Mouse (Mus musculus) liver, embryonic 15.5 days (tissue): ENCODE results near the gene Gjd2. TPM values are rescaled to one million over a fixed set of nuclear protein-coding genes. Genes with fewer than 3 reads are reported as not detected.

Source experiments
- ATAC-seq: fragments of 200-750 bp; cut with Nextera tagmentation; 2 replicates; pipeline ENCODE4 v1.8.0; 2017; ENCODE audit warnings: moderate number of reproducible peaks, mild to moderate bottlenecking, moderate library complexity; ENCODE audit not compliant: insufficient read depth
- H3K27ac ChIP-seq: fragments of 300-500 bp; sonication (generic); replicated peaks from 2 replicates; pipeline ENCODE4 v1.5.1; 2015; ENCODE audit warnings: mild to moderate bottlenecking, inconsistent platforms
- H3K27me3 ChIP-seq: fragments of 300-500 bp; sonication (generic); 2 replicates; pipeline ENCODE4 v1.6.1; 2015; ENCODE audit warnings: mild to moderate bottlenecking, inconsistent platforms
- H3K36me3 ChIP-seq: fragments of 300-500 bp; sonication (generic); replicated peaks from 2 replicates; pipeline ENCODE4 v1.6.1; 2015; ENCODE audit warnings: moderate library complexity, mild to moderate bottlenecking, inconsistent platforms
- H3K4me1 ChIP-seq: fragments of 300-500 bp; sonication (generic); replicated peaks from 2 replicates; pipeline ENCODE4 v1.6.1; 2015; ENCODE audit warnings: inconsistent platforms
- H3K4me2 ChIP-seq: fragments of 300-500 bp; sonication (generic); 2 replicates; pipeline ENCODE4 v1.6.1; 2015; ENCODE audit warnings: moderate library complexity, mild to moderate bottlenecking, inconsistent platforms
- H3K4me3 ChIP-seq: fragments of 300-500 bp; sonication (generic); replicated peaks from 2 replicates; pipeline ENCODE4 v1.5.1; 2015; ENCODE audit warnings: mild to moderate bottlenecking, inconsistent platforms
- H3K9ac ChIP-seq: fragments of 300-500 bp; sonication (generic); 2 replicates; pipeline ENCODE4 v1.6.1; 2015; ENCODE audit warnings: moderate library complexity, mild to moderate bottlenecking, inconsistent platforms
- H3K9me3 ChIP-seq: fragments of 300-500 bp; sonication (generic); replicated peaks from 2 replicates; pipeline ENCODE4 v1.6.1; 2016; ENCODE audit warnings: inconsistent platforms
- WGBS: fragments of 180-500 bp; shearing (Covaris S2); methylation state at CpG from one replicate; pipeline ENCODE4 v1.1.7; 2015; ENCODE audit warnings: mixed read lengths; ENCODE audit not compliant: insufficient replicate concordance; 5-methylcytosine and 5-hydroxymethylcytosine counted together
- polyA plus RNA-seq: library from polyadenylated mRNA; unstranded; fragments of >200 nt; fragmentation: Nextera tagmentation; extraction: Ambion mirVana; gene quantifications from 2 replicates; pipeline ENCODE4 v1.2.1, GENCODE M21; 2015

Gjd2 gene
- not detected in 2 replicates for polyA plus RNA-seq

DNA sequence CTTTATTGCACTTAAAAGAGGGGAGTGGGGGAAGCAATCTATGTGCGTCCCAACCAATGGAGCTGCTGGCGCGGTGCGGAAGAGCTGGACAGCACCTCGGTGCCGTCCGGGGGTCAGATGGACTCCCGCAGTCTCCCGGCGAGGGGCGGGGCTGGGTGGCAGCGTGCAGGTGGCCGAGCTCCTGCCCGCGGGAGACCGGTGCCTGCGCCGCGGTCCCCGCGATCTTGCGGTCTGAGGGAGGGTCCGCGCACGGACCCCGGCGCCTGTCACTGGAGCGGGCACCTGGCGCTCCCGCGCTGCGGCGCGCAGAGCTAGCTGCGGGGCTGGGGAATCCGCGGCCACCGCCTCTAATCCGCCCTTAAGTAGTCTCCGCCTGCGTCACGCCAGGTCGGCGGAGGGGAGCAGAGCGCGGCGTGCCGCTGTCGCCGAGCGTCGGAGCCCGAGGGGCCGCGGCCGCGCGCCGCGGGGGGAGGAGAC, at the start of gene Gjd2:
Gene Gjd2 (minus strand): TSS at position 325 of the 477 bp plus-strand sequence.
- Histone ChIP-seq H3K27ac (no peak within 1 kb of the TSS), H3K27me3 (peaks cover 43% of the 10 kb centered on the region), H3K4me2 (peak within 1 kb of the TSS; percentile 49), H3K36me3 (no peaks in the 10 kb centered on the region), H3K4me3 (peak within 1 kb of the TSS; percentile 21), H3K9me3 (no peaks in the 10 kb centered on the region), H3K4me1 (no peaks in the 10 kb centered on the region), H3K9ac (no peak within 1 kb of the TSS)
- WGBS: 2% methylated on average over 60 of the region's 60 CpGs
- no peak for ATAC-seq

DNA sequence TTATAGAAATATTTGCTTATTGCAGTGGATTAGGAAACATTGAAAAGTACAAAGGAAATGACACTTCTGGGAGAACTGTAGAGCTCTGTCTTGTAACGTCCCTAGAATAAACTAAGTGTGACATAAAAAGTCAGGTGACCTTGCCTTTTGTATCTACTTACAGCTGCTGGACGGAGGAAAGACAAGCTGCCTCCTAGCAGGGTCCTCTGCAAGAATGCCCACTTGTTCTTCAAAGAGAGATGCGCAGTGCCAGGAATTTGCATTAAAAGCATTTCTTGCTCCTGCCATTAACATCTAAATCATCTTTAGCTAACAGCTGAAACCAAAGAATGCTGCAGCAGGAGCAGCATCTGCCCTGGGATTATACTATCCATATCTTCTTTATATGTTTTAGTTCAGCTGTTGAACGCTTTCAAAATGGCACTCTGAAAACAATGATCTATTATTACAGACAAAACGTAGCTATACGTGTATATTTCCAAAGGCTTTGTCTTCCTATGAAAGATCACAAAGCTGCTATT, 46.7 kb upstream of the Gjd2 start:
- no peak overlapping the region for H3K27ac ChIP-seq
- no peak overlapping the region for H3K4me3 ChIP-seq
- no peak overlapping the region for H3K9ac ChIP-seq
- no peaks in the 10 kb centered on the region for H3K9me3 ChIP-seq
- WGBS: 49% methylated on average over 6 of the region's 6 CpGs
- H3K27me3 ChIP-seq: no peaks in the 10 kb centered on the region
- no peaks in the 10 kb centered on the region for H3K4me1 ChIP-seq
- H3K4me2 ChIP-seq: no peak overlapping the region
- no peak for ATAC-seq
- H3K36me3 ChIP-seq: no peaks in the 10 kb centered on the region

- no peak overlapping the region for H3K27ac ChIP-seq
- no peak overlapping the region for H3K4me3 ChIP-seq
- no peak overlapping the region for H3K4me2 ChIP-seq
- no peak for ATAC-seq
- no peaks in the 10 kb centered on the region for H3K9me3 ChIP-seq
- no peaks in the 10 kb centered on the region for H3K27me3 ChIP-seq
- H3K9ac ChIP-seq: no peak overlapping the region
- no peaks in the 10 kb centered on the region for H3K36me3 ChIP-seq
- 50% methylated on average over 1 of the region's 1 CpGs for WGBS
- no peaks in the 10 kb centered on the region for H3K4me1 ChIP-seq
These were observed 46.2 kb upstream of the Gjd2 start for GRCm38 (mm10) chr2:114059608-114060007.

GRCm38 (mm10) chr2:114058226-114058796, 44.9 kb upstream of the Gjd2 start:
- Histone ChIP-seq H3K27me3 (no peaks in the 10 kb centered on the region), H3K9me3 (no peaks in the 10 kb centered on the region), H3K27ac (no peak overlapping the region), H3K4me1 (no peaks in the 10 kb centered on the region), H3K9ac (no peak overlapping the region), H3K4me2 (no peak overlapping the region), H3K36me3 (no peaks in the 10 kb centered on the region), H3K4me3 (no peak overlapping the region)
- ATAC-seq: no peak
- 83% methylated on average over 10 of the region's 10 CpGs for WGBS

GRCm38 (mm10) chr2:114057303-114057853, 44.0 kb upstream of the Gjd2 start:
- H3K4me3 ChIP-seq: no peak overlapping the region
- H3K9ac ChIP-seq: no peak overlapping the region
- ATAC-seq: peak; percentile 34; the same call in 1 of the 2 replicates
- H3K27me3 ChIP-seq: no peaks in the 10 kb centered on the region
- H3K4me2 ChIP-seq: no peak overlapping the region
- H3K4me1 ChIP-seq: no peaks in the 10 kb centered on the region
- WGBS: 23% methylated on average over 10 of the region's 10 CpGs
- H3K9me3 ChIP-seq: no peaks in the 10 kb centered on the region
- H3K36me3 ChIP-seq: no peaks in the 10 kb centered on the region
- no peak overlapping the region for H3K27ac ChIP-seq

GRCm38 (mm10) chr2:114054129-114054528, 40.7 kb upstream of the Gjd2 start:
- ATAC-seq: no peak
- Histone ChIP-seq H3K9me3 (no peaks in the 10 kb centered on the region), H3K4me2 (no peak overlapping the region), H3K4me3 (no peak overlapping the region), H3K27me3 (no peaks in the 10 kb centered on the region), H3K4me1 (no peaks in the 10 kb centered on the region), H3K9ac (no peak overlapping the region), H3K36me3 (no peaks in the 10 kb centered on the region), H3K27ac (no peak overlapping the region)
- WGBS: 63% methylated on average over 4 of the region's 4 CpGs

DNA sequence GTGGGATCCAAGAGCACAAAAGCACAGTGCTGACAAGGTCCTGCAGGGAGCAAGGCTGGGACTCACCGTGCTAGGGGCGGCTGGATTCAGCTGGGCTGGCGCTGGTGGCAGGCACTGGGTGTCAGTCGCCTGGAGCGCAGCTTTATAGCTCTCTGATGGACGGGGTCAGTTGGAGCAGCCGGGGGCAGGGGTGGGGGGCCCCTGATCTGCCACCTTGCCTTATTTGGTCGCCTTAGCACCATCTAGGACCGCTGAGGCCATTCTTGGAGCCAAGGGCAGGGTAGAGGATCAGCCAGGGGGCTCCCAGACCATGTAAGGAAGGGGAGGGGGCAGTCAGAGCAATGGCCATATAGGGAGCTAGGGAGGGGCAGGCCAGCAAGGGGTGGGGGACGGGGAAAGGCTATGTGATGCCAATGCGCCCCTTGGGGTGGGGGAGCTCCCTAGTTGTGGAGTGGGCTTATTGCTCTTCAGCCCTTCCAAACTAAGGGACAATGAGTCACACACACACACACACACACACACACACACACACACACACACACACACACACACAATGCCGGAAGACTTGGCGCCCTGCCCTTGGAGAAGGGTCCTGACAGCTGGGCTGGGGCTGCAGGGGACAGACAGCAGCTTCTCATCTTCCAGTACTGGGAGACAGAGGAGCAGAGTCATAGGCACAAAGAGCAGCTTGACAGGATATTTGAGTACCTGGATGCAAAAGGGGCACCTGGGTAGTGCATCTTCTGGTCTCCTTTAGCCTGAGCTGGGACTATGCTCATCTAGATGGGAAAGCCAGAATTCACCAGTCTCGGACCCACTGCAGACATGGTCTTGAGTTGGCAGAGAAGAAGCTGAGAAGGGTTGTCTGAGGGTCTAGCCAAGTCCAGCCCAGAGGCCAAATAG, 39.5 kb upstream of the Gjd2 start, which contains the start of gene Actc1:
Gene Actc1 (minus strand): TSS at position 853 of the 903 bp plus-strand sequence.
- ATAC-seq: no peak
- no peak within 1 kb of the TSS for H3K4me3 ChIP-seq
- H3K4me2 ChIP-seq: no peak within 1 kb of the TSS
- no peaks in the 10 kb centered on the region for H3K36me3 ChIP-seq
- H3K27me3 ChIP-seq: no peaks in the 10 kb centered on the region
- no peak within 1 kb of the TSS for H3K9ac ChIP-seq
- no peaks in the 10 kb centered on the region for H3K4me1 ChIP-seq
- no peaks in the 10 kb centered on the region for H3K9me3 ChIP-seq
- H3K27ac ChIP-seq: no peak within 1 kb of the TSS
- WGBS: 29% methylated on average over 13 of the region's 14 CpGs

DNA sequence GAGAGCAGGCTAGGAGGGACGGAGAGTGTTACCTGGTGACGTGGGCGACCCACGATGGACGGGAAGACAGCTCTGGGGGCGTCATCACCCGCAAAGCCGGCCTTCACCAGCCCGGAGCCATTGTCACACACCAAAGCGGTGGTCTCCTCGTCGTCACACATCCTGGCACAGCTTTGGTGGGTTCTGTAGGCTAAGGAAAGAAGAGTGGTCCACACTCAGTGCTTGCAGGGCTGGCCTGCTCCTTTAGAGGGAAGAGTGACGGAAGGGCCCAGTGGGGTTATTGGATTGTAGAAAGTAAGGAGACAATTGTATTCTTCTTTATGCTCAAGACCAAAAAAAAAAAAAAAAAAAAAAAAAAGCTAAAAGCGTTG, 38.4 kb upstream of the Gjd2 start:
- Histone ChIP-seq H3K27me3 (no peaks in the 10 kb centered on the region), H3K4me1 (no peaks in the 10 kb centered on the region), H3K27ac (no peak overlapping the region), H3K4me3 (no peak overlapping the region), H3K4me2 (no peak overlapping the region), H3K9me3 (no peaks in the 10 kb centered on the region), H3K9ac (no peak overlapping the region), H3K36me3 (no peaks in the 10 kb centered on the region)
- ATAC-seq: no peak
- 70% methylated on average over 14 of the region's 14 CpGs for whole genome bisulfite sequencing

- Histone ChIP-seq H3K4me3 (no peak overlapping the region), H3K4me1 (no peaks in the 10 kb centered on the region), H3K9ac (no peak overlapping the region), H3K27me3 (no peaks in the 10 kb centered on the region), H3K4me2 (no peak overlapping the region), H3K9me3 (no peaks in the 10 kb centered on the region), H3K27ac (no peak overlapping the region), H3K36me3 (no peaks in the 10 kb centered on the region)
- 72% methylated on average over 7 of the region's 7 CpGs for WGBS
- ATAC-seq: no peak
These were observed 37.9 kb upstream of the Gjd2 start for GRCm38 (mm10) chr2:114051111-114051870.

GRCm38 (mm10) chr2:114050150-114050549, 36.7 kb upstream of the Gjd2 start:
- H3K27me3 ChIP-seq: no peaks in the 10 kb centered on the region
- no peak for ATAC-seq
- H3K9me3 ChIP-seq: no peaks in the 10 kb centered on the region
- H3K9ac ChIP-seq: no peak overlapping the region
- H3K4me1 ChIP-seq: no peaks in the 10 kb centered on the region
- WGBS: 64% methylated on average over 7 of the region's 7 CpGs
- no peak overlapping the region for H3K4me3 ChIP-seq
- no peak overlapping the region for H3K4me2 ChIP-seq
- H3K36me3 ChIP-seq: no peaks in the 10 kb centered on the region
- H3K27ac ChIP-seq: no peak overlapping the region
